Mouse (Mus musculus): ENCODE data around the gene Cinp. TPM values are rescaled to one million over a fixed set of nuclear protein-coding genes. Genes with fewer than 3 reads are reported as not detected.

The Cinp gene
- polyA plus RNA-seq, 1 experiment from 2014 or later: 84.8 TPM

DNA sequence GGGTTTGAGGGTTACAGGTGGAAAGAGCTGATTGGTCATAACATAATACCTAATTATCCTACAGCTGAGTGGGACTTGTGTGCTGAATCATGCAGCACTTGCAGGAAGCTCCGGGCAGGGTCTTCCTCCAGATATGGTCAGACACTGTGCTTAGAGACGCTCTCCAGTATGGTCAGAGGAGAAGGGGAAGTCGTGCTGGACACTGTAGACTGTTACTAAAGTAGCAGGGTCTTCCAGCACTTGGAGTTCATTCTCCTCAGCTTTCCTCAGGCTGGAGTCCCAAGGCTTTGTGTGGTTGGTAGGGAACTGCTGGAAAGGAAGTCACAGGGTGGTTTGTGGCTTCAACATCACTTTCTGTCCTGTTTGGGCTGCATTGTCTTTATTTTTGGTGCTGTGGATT is 18.9 kb upstream of the Cinp start:
- Histone ChIP-seq H3K4me2 (ENCODE audit: low read depth, severe bottlenecking) (no peak overlapping the region), H3K27me3 (ENCODE audit: control insufficient read depth, insufficient read depth, low read length) (no peaks in the 10 kb centered on the region), H3K36me3 (ENCODE audit: control insufficient read depth, insufficient read depth, low read length) (no peaks in the 10 kb centered on the region), H3K4me3 (ENCODE audit: low read depth, low read length) (no peak overlapping the region), H3K9me3 (ENCODE audit: control insufficient read depth, low read length) (no peaks in the 10 kb centered on the region), H3K4me1 (ENCODE audit: control insufficient read depth, insufficient read depth, low read length) (0 out of 2 replicates have a peak, but pooled peaks cover 3% of the 10 kb centered on the region), H3K27ac (replicated peaks; ENCODE audit: low read depth, low read length) (no peak overlapping the region), H3K9ac (ENCODE audit: low read length) (no peak overlapping the region)
- 76% methylated on average over 3 of the region's 3 CpGs for WGBS
- no peak for DNase-seq (ENCODE audit: low spot score)
- ATAC-seq (ENCODE audit: insufficient number of reproducible peaks, low FRiP score, low TSS enrichment, low read depth): no peak

DNA sequence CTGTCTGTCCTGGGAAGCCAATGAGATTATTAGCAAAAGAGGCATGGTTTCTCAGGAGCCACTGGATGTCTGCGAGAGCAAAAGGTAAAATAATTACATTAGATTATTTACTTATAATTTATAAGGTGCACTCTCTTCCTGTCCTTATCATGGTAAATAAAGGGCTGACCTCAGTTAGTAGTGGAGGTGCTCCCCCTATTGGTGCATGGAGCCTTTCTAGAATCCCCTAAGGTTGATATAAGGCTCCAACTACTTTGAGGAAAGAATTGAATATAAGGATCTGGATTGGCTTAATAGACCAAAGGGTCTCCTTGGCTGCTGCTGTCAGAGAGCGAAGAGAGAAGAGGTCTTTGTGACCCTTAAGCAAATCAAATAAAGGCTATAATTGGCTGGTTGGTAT is 14.6 kb upstream of the Cinp start:
- Histone ChIP-seq H3K9me3 (ENCODE audit: control insufficient read depth, low read length) (no peaks in the 10 kb centered on the region), H3K27me3 (ENCODE audit: control insufficient read depth, insufficient read depth, low read length) (no peaks in the 10 kb centered on the region), H3K9ac (ENCODE audit: low read length) (no peak overlapping the region), H3K4me3 (ENCODE audit: low read depth, low read length) (no peak overlapping the region), H3K4me2 (ENCODE audit: low read depth, severe bottlenecking) (no peak overlapping the region), H3K27ac (replicated peaks; ENCODE audit: low read depth, low read length) (no peak overlapping the region), H3K36me3 (ENCODE audit: control insufficient read depth, insufficient read depth, low read length) (no peaks in the 10 kb centered on the region), H3K4me1 (ENCODE audit: control insufficient read depth, insufficient read depth, low read length) (0 out of 2 replicates have a peak, but pooled peaks cover 3% of the 10 kb centered on the region)
- DNase-seq (ENCODE audit: low spot score) (no peak), ATAC-seq (ENCODE audit: insufficient number of reproducible peaks, low FRiP score, low TSS enrichment, low read depth) (no peak)
- WGBS: 96% methylated on average over 2 of the region's 2 CpGs

DNA sequence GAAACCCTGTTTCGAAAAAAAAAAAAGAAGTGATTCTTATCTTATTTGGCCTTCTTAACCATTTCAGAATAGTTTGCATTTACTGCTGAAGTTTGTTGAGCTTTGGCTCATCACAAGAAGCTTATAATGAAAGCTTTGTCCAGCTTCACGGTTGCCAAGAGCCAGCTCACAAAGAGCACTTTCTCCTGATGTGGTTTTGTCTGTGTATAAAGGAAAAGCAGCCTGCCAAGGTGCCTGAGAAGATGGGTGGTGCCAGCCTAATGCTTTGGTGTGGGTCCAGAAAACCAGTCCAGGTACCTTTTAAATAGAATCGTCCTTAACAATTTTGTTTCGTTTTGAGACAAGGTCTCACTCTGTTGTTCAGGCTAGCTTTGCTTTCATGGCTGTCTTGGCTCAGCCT is 13.2 kb upstream of the Cinp start:
- ATAC-seq (ENCODE audit: insufficient number of reproducible peaks, low FRiP score, low TSS enrichment, low read depth): no peak

DNA sequence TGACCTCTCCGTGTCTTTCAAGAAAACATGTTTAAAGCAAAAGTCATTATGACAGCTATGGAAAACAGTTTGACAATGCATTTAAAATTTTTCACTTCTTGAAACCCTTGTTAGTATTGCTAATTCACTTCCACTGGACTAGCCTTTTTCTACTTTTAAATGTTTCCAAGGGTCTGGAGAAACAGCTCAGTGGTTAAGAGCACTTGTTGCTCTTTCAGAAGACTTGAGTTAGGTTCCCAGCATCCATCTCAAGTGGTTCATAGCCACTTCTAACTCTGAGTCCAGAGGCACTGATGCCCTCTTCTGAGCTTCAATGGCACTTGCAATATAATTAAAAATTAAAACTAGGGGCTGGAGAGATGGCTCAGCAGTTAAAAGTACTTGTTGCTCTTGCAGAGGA is 2.9 kb upstream of the Cinp start:
- Histone ChIP-seq H3K4me3 (ENCODE audit: low read depth, low read length) (no peak overlapping the region), H3K27ac (replicated peaks; ENCODE audit: low read depth, low read length) (no peak overlapping the region), H3K9ac (ENCODE audit: low read length) (no peak overlapping the region), H3K36me3 (ENCODE audit: control insufficient read depth, insufficient read depth, low read length) (no peaks in the 10 kb centered on the region), H3K9me3 (ENCODE audit: control insufficient read depth, low read length) (no peaks in the 10 kb centered on the region), H3K27me3 (ENCODE audit: control insufficient read depth, insufficient read depth, low read length) (no peaks in the 10 kb centered on the region), H3K4me2 (ENCODE audit: low read depth, severe bottlenecking) (no peak overlapping the region), H3K4me1 (ENCODE audit: control insufficient read depth, insufficient read depth, low read length) (peaks cover 2% of the 10 kb centered on the region; the same call in 1 of the 2 replicates)
- DNase-seq (ENCODE audit: low spot score) (no peak), ATAC-seq (ENCODE audit: insufficient number of reproducible peaks, low FRiP score, low TSS enrichment, low read depth) (no peak)
- 86% methylated on average over 1 of the region's 1 CpGs for WGBS

More for the DNA sequence above, 13.2 kb upstream of the Cinp start:
- no peak overlapping the region for H3K27ac ChIP-seq (replicated peaks; ENCODE audit: low read depth, low read length)
- H3K4me2 ChIP-seq (ENCODE audit: low read depth, severe bottlenecking): no peak overlapping the region
- 83% methylated on average over 4 of the region's 4 CpGs for WGBS
- H3K36me3 ChIP-seq (ENCODE audit: control insufficient read depth, insufficient read depth, low read length): no peaks in the 10 kb centered on the region
- no peak for DNase-seq (ENCODE audit: low spot score)
- H3K4me3 ChIP-seq (ENCODE audit: low read depth, low read length): no peak overlapping the region
- no peaks in the 10 kb centered on the region for H3K27me3 ChIP-seq (ENCODE audit: control insufficient read depth, insufficient read depth, low read length)
- H3K9me3 ChIP-seq (ENCODE audit: control insufficient read depth, low read length): no peaks in the 10 kb centered on the region
- no peak overlapping the region for H3K9ac ChIP-seq (ENCODE audit: low read length)
- H3K4me1 ChIP-seq (ENCODE audit: control insufficient read depth, insufficient read depth, low read length): no peaks in the 10 kb centered on the region

DNA sequence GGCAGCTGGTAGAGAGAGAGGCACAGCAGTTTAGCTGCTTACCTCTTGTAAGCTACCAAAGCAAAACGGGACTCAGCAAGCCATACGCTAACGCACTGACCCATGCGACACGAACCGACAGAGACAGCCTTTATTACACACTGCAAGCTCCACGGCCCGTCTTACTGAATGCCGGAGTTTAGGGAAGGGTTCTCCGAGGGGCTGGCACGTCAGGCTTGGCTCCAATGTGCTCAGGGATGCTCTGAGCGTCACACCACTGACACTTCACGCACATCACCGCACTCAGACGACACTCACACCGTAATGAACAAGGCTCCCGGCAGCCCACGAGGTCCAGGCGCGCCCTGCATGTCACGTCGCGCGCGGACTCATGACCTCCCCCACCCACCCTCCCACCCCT is 339 bp downstream of the Cinp start:
- no peak overlapping the region for H3K27ac ChIP-seq (replicated peaks; ENCODE audit: low read depth, low read length)
- no peak for DNase-seq (ENCODE audit: low spot score)
- H3K4me2 ChIP-seq (ENCODE audit: low read depth, severe bottlenecking): peak overlapping the region; percentile 90
- ATAC-seq (ENCODE audit: insufficient number of reproducible peaks, low FRiP score, low TSS enrichment, low read depth): 0 out of 2 replicates have a peak, but pooled peaks have one; percentile 11
- no peaks in the 10 kb centered on the region for H3K9me3 ChIP-seq (ENCODE audit: control insufficient read depth, low read length)
- H3K9ac ChIP-seq (ENCODE audit: low read length): peak overlapping the region; percentile 82
- H3K36me3 ChIP-seq (ENCODE audit: control insufficient read depth, insufficient read depth, low read length): no peaks in the 10 kb centered on the region
- peaks cover 2% of the 10 kb centered on the region; the same call in 1 of the 2 replicates for H3K4me1 ChIP-seq (ENCODE audit: control insufficient read depth, insufficient read depth, low read length)
- peak overlapping the region; percentile 91 for H3K4me3 ChIP-seq (ENCODE audit: low read depth, low read length)
- H3K27me3 ChIP-seq (ENCODE audit: control insufficient read depth, insufficient read depth, low read length): no peaks in the 10 kb centered on the region
- under 1% methylated on average over 25 of the region's 25 CpGs for WGBS

DNA sequence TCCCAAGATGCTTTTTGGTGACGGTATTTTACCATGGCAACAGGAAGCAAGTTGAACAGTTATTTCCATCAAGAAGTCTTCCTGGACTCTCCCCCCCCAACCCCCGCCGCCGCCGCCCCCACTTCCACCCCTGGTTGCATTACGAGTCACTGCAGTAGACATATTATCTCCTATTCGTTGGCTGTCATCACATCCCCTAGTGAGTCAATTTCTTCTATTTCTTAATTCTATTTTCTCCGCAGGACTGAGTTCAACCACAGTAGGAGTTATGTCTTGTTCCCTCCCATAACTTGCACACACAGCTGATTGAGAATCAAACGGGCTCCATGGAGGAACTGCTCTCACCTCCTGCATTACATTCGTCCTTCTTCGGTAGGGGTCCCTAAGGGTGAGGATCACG is 839 bp downstream of the Cinp start:
- no peaks in the 10 kb centered on the region for H3K9me3 ChIP-seq (ENCODE audit: control insufficient read depth, low read length)
- ATAC-seq (ENCODE audit: insufficient number of reproducible peaks, low FRiP score, low TSS enrichment, low read depth) (no peak), DNase-seq (ENCODE audit: low spot score) (no peak)
- H3K4me1 ChIP-seq (ENCODE audit: control insufficient read depth, insufficient read depth, low read length): peaks cover 2% of the 10 kb centered on the region; the same call in 1 of the 2 replicates
- H3K36me3 ChIP-seq (ENCODE audit: control insufficient read depth, insufficient read depth, low read length): no peaks in the 10 kb centered on the region; the same call in 1 of the 2 replicates
- 48% methylated on average over 12 of the region's 12 CpGs for WGBS
- peak overlapping the region; percentile 82 for H3K9ac ChIP-seq (ENCODE audit: low read length)
- H3K4me3 ChIP-seq (ENCODE audit: low read depth, low read length): peak overlapping the region; percentile 91
- peak overlapping the region; percentile 90 for H3K4me2 ChIP-seq (ENCODE audit: low read depth, severe bottlenecking)
- no peaks in the 10 kb centered on the region for H3K27me3 ChIP-seq (ENCODE audit: control insufficient read depth, insufficient read depth, low read length)
- no peak overlapping the region for H3K27ac ChIP-seq (replicated peaks; ENCODE audit: low read depth, low read length)

DNA sequence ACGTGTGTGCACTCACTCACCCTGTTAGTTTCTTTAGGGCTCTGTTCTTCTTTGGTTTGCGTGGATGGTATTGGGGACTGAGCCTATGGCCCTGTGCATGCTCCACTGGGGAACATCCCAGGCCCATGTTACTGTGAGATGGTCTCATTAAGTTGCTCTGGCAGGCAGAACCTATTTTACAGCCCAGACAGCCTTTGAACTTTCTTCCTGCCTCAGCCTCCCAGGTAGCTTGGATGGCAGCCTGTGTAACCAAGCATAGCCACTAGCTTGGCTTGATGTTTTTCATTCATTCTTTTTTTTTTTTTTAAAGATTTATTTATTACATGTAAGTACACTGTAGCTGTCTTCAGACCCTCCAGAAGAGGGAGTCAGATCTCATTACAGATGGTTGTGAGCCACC is 3.7 kb downstream of the Cinp start:
- DNase-seq (ENCODE audit: low spot score) (no peak), ATAC-seq (ENCODE audit: insufficient number of reproducible peaks, low FRiP score, low TSS enrichment, low read depth) (no peak)
- 96% methylated on average over 2 of the region's 2 CpGs for WGBS
- Histone ChIP-seq H3K9ac (ENCODE audit: low read length) (no peak overlapping the region), H3K4me1 (ENCODE audit: control insufficient read depth, insufficient read depth, low read length) (peaks cover 2% of the 10 kb centered on the region; the same call in 1 of the 2 replicates), H3K27ac (replicated peaks; ENCODE audit: low read depth, low read length) (no peak overlapping the region), H3K4me2 (ENCODE audit: low read depth, severe bottlenecking) (no peak overlapping the region), H3K4me3 (ENCODE audit: low read depth, low read length) (no peak overlapping the region), H3K36me3 (ENCODE audit: control insufficient read depth, insufficient read depth, low read length) (peaks cover 2% of the 10 kb centered on the region; the same call in 1 of the 2 replicates), H3K27me3 (ENCODE audit: control insufficient read depth, insufficient read depth, low read length) (no peaks in the 10 kb centered on the region), H3K9me3 (ENCODE audit: control insufficient read depth, low read length) (no peaks in the 10 kb centered on the region)

DNA sequence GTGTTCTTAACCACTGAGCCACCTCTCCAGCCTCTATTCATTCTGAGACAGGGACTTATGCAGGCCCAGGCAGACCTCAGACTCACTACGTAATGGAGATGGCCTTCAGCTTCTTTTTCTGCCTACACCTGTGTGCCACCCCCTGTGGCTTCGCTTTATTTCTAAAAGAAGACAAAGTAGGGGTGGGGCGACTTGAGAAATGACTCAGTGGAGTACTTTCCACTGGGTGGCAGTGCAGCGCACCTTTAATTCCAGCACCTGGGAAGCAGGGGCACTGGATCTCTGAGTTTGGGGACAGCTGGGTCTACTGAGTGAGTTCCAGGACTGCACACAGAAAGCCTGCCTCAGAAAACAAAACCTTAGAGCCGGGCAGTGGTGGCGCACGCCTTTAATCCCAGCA is 6.7 kb downstream of the Cinp start:
- 90% methylated on average over 7 of the region's 7 CpGs for WGBS
- DNase-seq (ENCODE audit: low spot score): no peak
- peaks cover 6% of the 10 kb centered on the region for H3K36me3 ChIP-seq (ENCODE audit: control insufficient read depth, insufficient read depth, low read length)

DNA sequence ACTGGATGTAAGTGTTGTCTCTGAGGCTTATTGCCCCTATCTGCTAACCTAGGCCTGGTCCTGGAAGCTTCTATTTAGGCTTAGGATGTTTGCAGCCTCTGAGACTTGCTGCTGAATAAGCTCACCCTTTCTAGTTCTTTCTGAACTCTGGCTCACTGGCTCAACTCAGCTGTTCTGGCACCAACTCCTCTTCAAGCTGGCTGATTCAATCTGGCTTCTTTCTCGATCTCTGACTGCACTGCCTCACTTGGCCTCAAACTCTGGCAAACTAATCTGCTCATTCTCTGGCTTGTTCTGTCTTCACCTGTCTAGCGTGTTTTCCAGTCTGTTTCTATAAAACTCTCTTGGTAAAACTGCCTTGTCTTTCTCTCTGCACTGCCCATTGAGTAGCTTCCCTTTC is 13.6 kb downstream of the Cinp start:
- peaks cover 12% of the 10 kb centered on the region for H3K36me3 ChIP-seq (ENCODE audit: control insufficient read depth, insufficient read depth, low read length)
- WGBS: 96% methylated on average over 2 of the region's 2 CpGs

More for the DNA sequence above, 6.7 kb downstream of the Cinp start:
- Histone ChIP-seq H3K4me3 (ENCODE audit: low read depth, low read length) (no peak overlapping the region), H3K27me3 (ENCODE audit: control insufficient read depth, insufficient read depth, low read length) (no peaks in the 10 kb centered on the region), H3K9me3 (ENCODE audit: control insufficient read depth, low read length) (no peaks in the 10 kb centered on the region), H3K9ac (ENCODE audit: low read length) (no peak overlapping the region), H3K4me1 (ENCODE audit: control insufficient read depth, insufficient read depth, low read length) (no peaks in the 10 kb centered on the region), H3K4me2 (ENCODE audit: low read depth, severe bottlenecking) (no peak overlapping the region), H3K27ac (replicated peaks; ENCODE audit: low read depth, low read length) (no peak overlapping the region)
- ATAC-seq (ENCODE audit: insufficient number of reproducible peaks, low FRiP score, low TSS enrichment, low read depth): no peak

More for the DNA sequence above, 13.6 kb downstream of the Cinp start:
- no peak for DNase-seq (ENCODE audit: low spot score)
- H3K27ac ChIP-seq (replicated peaks; ENCODE audit: low read depth, low read length): no peak overlapping the region
- no peak overlapping the region for H3K4me3 ChIP-seq (ENCODE audit: low read depth, low read length)
- H3K4me1 ChIP-seq (ENCODE audit: control insufficient read depth, insufficient read depth, low read length): no peaks in the 10 kb centered on the region
- H3K4me2 ChIP-seq (ENCODE audit: low read depth, severe bottlenecking): no peak overlapping the region
- no peak for ATAC-seq (ENCODE audit: insufficient number of reproducible peaks, low FRiP score, low TSS enrichment, low read depth)
- H3K27me3 ChIP-seq (ENCODE audit: control insufficient read depth, insufficient read depth, low read length): no peaks in the 10 kb centered on the region
- no peaks in the 10 kb centered on the region for H3K9me3 ChIP-seq (ENCODE audit: control insufficient read depth, low read length)
- no peak overlapping the region for H3K9ac ChIP-seq (ENCODE audit: low read length)

Data from limb, embryonic 11.5 days (tissue).